Mouse (Mus musculus) limb, embryonic 12.5 days (tissue): ENCODE results near the gene Mxi1. TPM values are rescaled to one million over a fixed set of nuclear protein-coding genes. Genes with fewer than 3 reads are reported as not detected.
A peak's percentile ranks its signal among the peaks of the same experiment; 100 is the strongest.

Experiments used
- ATAC-seq: fragments of 200-750 bp; cut with Nextera tagmentation; 2 replicates; pipeline ENCODE4 v1.8.0; 2017; ENCODE audit warnings: low read depth, moderate TSS enrichment; ENCODE audit not compliant: insufficient number of reproducible peaks, insufficient read depth, low FRiP score, low TSS enrichment
- H3K27ac ChIP-seq: fragments of 300-500 bp; sonication (generic); 2 replicates; pipeline ENCODE4 v1.5.1; 2016; ENCODE audit warnings: mild to moderate bottlenecking, moderate library complexity
- H3K27me3 ChIP-seq: fragments of 300-500 bp; sonication (generic); 2 replicates; pipeline ENCODE4 v1.6.1; 2016; ENCODE audit warnings: mild to moderate bottlenecking, moderate library complexity
- H3K36me3 ChIP-seq: fragments of 300-500 bp; sonication (generic); 2 replicates; pipeline ENCODE4 v1.6.1; 2016; ENCODE audit warnings: mild to moderate bottlenecking, moderate library complexity
- H3K4me1 ChIP-seq: fragments of 300-500 bp; sonication (generic); replicated peaks from 2 replicates; pipeline ENCODE4 v1.6.1; 2016
- H3K4me2 ChIP-seq: fragments of 300-500 bp; sonication (generic); 2 replicates; pipeline ENCODE4 v1.6.1; 2016; ENCODE audit warnings: mild to moderate bottlenecking, moderate library complexity
- H3K4me3 ChIP-seq: fragments of 300-500 bp; sonication (generic); replicated peaks from 2 replicates; pipeline ENCODE4 v1.5.1; 2016; ENCODE audit warnings: mild to moderate bottlenecking
- H3K9ac ChIP-seq: fragments of 300-500 bp; sonication (generic); replicated peaks from 2 replicates; pipeline ENCODE4 v1.6.1; 2016; ENCODE audit warnings: mild to moderate bottlenecking, moderate library complexity
- H3K9me3 ChIP-seq: fragments of 300-500 bp; sonication (generic); 2 replicates; pipeline ENCODE4 v1.6.1; 2016; ENCODE audit warnings: mild to moderate bottlenecking, moderate library complexity
- WGBS: fragments of 180-500 bp; shearing (Covaris S2); methylation state at CpG from one replicate; pipeline ENCODE4 v1.1.7; 2016; 5-methylcytosine and 5-hydroxymethylcytosine counted together
- polyA plus RNA-seq: library from polyadenylated mRNA; unstranded; fragments of >200 nt; fragmentation: Nextera tagmentation; extraction: Ambion mirVana; gene quantifications from 2 replicates; pipeline ENCODE4 v1.2.1, GENCODE M21; 2016

Mxi1 gene
- polyA plus RNA-seq, 1 experiment from 2014 or later = 46.6 TPM

- WGBS = under 1% methylated on average over 19 of the region's 19 CpGs
These were observed 110.7 kb downstream of the Mxi1 start for GRCm38 (mm10) chr19:53420924-53421582.

DNA sequence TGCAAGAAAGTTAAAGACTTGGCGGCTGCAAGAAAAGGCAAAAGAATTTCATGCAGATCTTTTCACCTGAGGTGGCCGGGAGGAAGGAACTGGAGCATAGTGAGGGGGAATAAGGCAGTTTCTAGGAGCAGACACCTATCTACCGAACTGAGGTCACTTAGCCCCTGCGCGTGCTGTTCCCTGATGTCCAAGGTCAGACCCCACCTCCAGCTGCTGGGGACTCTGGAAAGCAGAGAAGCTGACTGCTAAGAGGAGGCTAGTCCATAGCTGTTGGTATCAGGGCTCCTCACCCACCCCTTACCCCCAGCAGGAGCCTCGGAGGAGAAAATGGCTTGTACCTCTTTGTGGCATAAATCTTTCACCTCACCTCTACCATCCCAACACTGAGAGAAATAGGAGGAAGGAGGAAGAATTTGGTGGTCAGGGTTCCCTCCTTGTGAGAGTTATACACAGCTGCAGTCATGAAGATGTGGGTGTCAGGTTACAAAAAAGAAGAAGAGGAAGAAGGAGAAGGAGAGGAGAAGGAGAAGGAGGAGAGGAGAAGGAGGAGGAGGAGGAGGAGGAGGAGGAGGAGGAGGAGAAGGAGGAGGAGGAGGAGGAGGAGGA lies 111.4 kb downstream of the Mxi1 start:
- peak; percentile 50 for ATAC-seq
- no peaks in the 10 kb centered on the region for H3K36me3 ChIP-seq
- peak overlapping the region; percentile 42 for H3K4me3 ChIP-seq
- H3K4me1 ChIP-seq = peaks cover 28% of the 10 kb centered on the region
- peak overlapping the region; percentile 94 for H3K27ac ChIP-seq
- H3K9ac ChIP-seq = peak overlapping the region; percentile 57; the same call in 1 of the 2 replicates
- peak overlapping the region; percentile 75 for H3K4me2 ChIP-seq
- no peaks in the 10 kb centered on the region for H3K9me3 ChIP-seq
- WGBS = under 1% methylated on average over 6 of the region's 6 CpGs
- no peaks in the 10 kb centered on the region for H3K27me3 ChIP-seq

More at GRCm38 (mm10) chr19:53420924-53421582, 110.7 kb downstream of the Mxi1 start:
- Histone ChIP-seq H3K4me2 (peak overlapping the region; percentile 75), H3K4me3 (peak overlapping the region; percentile 42), H3K9me3 (no peaks in the 10 kb centered on the region), H3K36me3 (no peaks in the 10 kb centered on the region), H3K4me1 (peaks cover 28% of the 10 kb centered on the region), H3K27me3 (no peaks in the 10 kb centered on the region), H3K27ac (peak overlapping the region; percentile 94), H3K9ac (peak overlapping the region; percentile 57)
- peak; percentile 89 for ATAC-seq

GRCm38 (mm10) chr19:53422358-53423308 lies 112.3 kb downstream of the Mxi1 start:
- no peak for ATAC-seq
- Histone ChIP-seq H3K4me2 (peak overlapping the region; percentile 31; the same call in 1 of the 2 replicates), H3K9ac (no peak overlapping the region), H3K4me1 (peaks cover 33% of the 10 kb centered on the region), H3K27me3 (no peaks in the 10 kb centered on the region), H3K4me3 (no peak overlapping the region), H3K36me3 (no peaks in the 10 kb centered on the region), H3K9me3 (no peaks in the 10 kb centered on the region), H3K27ac (no peak overlapping the region)
- WGBS = 68% methylated on average over 18 of the region's 18 CpGs

DNA sequence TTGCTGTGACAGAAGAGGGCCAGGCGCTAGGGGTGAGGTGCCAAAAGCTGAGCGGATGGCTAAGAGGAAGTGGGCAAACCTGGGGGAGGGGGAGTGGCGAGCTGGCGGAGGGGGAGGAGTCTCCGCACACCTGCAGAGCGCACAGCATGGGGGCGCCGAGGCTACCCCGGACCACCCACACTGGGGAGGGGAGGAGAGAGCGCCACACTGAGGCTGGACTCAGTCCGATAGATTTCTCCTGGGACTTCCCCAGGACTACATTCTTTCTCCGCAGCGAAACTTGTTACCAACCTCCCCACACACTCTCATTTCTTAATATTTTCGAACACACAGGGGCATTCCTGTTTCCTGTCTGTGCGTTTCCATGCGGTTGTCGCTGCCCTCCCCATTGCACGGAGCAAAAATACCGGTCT lies 113.0 kb downstream of the Mxi1 start:
- Histone ChIP-seq H3K27ac (no peak overlapping the region), H3K9me3 (no peaks in the 10 kb centered on the region), H3K36me3 (no peaks in the 10 kb centered on the region), H3K9ac (no peak overlapping the region), H3K27me3 (no peaks in the 10 kb centered on the region), H3K4me2 (peak overlapping the region; percentile 31), H3K4me3 (no peak overlapping the region), H3K4me1 (peaks cover 36% of the 10 kb centered on the region)
- no peak for ATAC-seq
- WGBS = 23% methylated on average over 19 of the region's 19 CpGs

GRCm38 (mm10) chr19:53423816-53424465 lies 113.6 kb downstream of the Mxi1 start:
- ATAC-seq = no peak
- no peaks in the 10 kb centered on the region for H3K27me3 ChIP-seq
- H3K4me3 ChIP-seq = no peak overlapping the region
- H3K36me3 ChIP-seq = no peaks in the 10 kb centered on the region
- peak overlapping the region; percentile 31 for H3K4me2 ChIP-seq
- no peak overlapping the region for H3K27ac ChIP-seq
- peaks cover 36% of the 10 kb centered on the region for H3K4me1 ChIP-seq
- no peaks in the 10 kb centered on the region for H3K9me3 ChIP-seq
- H3K9ac ChIP-seq = no peak overlapping the region
- WGBS = 63% methylated on average over 17 of the region's 17 CpGs

DNA sequence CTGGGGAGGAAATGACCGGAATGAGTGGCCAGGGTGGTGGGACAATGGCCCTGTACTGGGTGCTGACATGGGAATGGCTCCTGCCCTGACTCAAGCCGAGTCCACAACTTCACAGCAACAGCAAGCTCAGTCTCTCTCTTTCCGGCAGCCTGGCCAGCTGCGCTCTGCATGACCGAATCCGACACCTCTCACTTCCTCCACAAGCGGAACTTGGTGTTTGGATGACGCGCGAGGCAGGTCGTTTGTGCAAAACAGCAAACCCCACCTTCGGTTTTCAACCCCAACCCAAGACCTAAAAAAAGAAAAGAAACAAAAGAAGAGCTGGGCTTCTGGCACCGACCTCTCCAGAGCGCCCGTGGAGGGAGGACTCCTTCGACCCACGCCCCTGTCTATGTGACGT lies 114.3 kb downstream of the Mxi1 start:
- 51% methylated on average over 18 of the region's 18 CpGs for WGBS
- Histone ChIP-seq H3K27me3 (no peaks in the 10 kb centered on the region), H3K36me3 (no peaks in the 10 kb centered on the region), H3K27ac (no peak overlapping the region; the same call in 1 of the 2 replicates), H3K9me3 (no peaks in the 10 kb centered on the region), H3K4me3 (no peak overlapping the region), H3K4me1 (peaks cover 36% of the 10 kb centered on the region), H3K9ac (peak overlapping the region; percentile 47; the same call in 1 of the 2 replicates), H3K4me2 (peak overlapping the region; percentile 13)
- ATAC-seq = no peak

Other genes with a start within 250 kb of the Mxi1 start
- 80.5 and 83.8 TPM in 2 replicates for gene Add3, start 170.1 kb upstream of the Mxi1 start, polyA plus RNA-seq
- not detected in 2 replicates for gene Gm10197, start 61.2 kb downstream of the Mxi1 start, polyA plus RNA-seq
- gene Smndc1, start 80.1 kb downstream of the Mxi1 start, polyA plus RNA-seq = 46.7 and 53.1 TPM in 2 replicates
- gene Dusp5, start 218.6 kb downstream of the Mxi1 start, polyA plus RNA-seq = 3.2 and 3.9 TPM in 2 replicates